ENCODE assay signal across 23 mouse cellular contexts in the genomic region with DNA sequence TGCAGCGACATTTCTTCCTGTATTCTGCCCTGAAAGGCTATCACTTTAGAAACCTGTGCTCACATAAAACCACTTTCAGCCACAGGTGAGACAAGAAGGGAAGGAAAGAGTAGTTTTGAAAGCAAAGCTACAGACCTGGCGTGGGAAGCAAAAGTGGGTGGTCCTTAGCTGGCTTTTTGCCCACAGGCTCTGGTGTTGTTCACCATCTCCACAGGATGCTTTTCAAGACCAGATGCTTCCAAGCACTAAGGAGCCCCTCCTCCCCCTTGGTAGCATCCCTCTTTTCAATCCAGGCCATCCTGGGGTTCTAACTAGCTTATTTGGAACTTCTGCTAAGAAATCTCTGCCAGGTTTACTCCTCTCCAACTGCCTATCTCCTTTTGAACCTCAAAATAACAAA.
DNase-seq lines count a peak whose midpoint lies in the region; ATAC-seq and TF ChIP-seq lines count a peak whose summit lies in the region.
"Had no signal": no experiment of that assay in that cellular context is flagged by ENCODE, and none has a peak within 500 bp of the region (broad histone marks: within the 10 kb centered on the region; RNA-seq: fewer than 3 reads in every experiment).

No protein-coding gene starts in this region.

- no peak overlapping the region for H3K4me3 ChIP-seq in forebrain, embryonic 14.5 days (ENCODE audit: low read depth, low read length)
- no peak overlapping the region for H3K4me3 ChIP-seq in forebrain, postnatal 0 days (ENCODE audit: low read depth, low read length)
- no peak overlapping the region for H3K4me3 ChIP-seq in kidney, embryonic 16.5 days (ENCODE audit: low read length)
- H3K4me3 ChIP-seq: forebrain, embryonic 10.5 days; forebrain, embryonic 13.5 days; heart, embryonic 12.5 days; heart, embryonic 15.5 days; hindbrain, embryonic 10.5 days; hindbrain, embryonic 13.5 days had no signal

- H3K27ac ChIP-seq in forebrain, embryonic 14.5 days (ENCODE audit: low read depth, low read length), result no peak overlapping the region
- H3K27ac ChIP-seq in forebrain, postnatal 0 days (ENCODE audit: low read depth, low read length), result no peak overlapping the region
- H3K27ac ChIP-seq in kidney, embryonic 16.5 days (ENCODE audit: low read length), result 0 out of 2 replicates have a peak overlapping the region, but pooled peaks have one; percentile 10
- H3K27ac ChIP-seq: forebrain, embryonic 10.5 days; forebrain, embryonic 13.5 days; heart, embryonic 15.5 days; hindbrain, embryonic 10.5 days; hindbrain, embryonic 13.5 days had no signal

- no peak for ATAC-seq in forebrain, embryonic 14.5 days
- no peak for ATAC-seq in forebrain, postnatal 0 days
- ATAC-seq in kidney, embryonic 16.5 days (ENCODE audit: low FRiP score, low TSS enrichment), result no peak
- no peak for ATAC-seq in CD4-positive, CD25-positive, alpha-beta regulatory T cell, adult 4 months
- ATAC-seq: forebrain, embryonic 13.5 days; intestine, postnatal 0 days; Patski had no signal

- no peak overlapping the region for H3K9ac ChIP-seq in forebrain, embryonic 14.5 days (ENCODE audit: low read length)
- no peak overlapping the region for H3K9ac ChIP-seq in forebrain, postnatal 0 days
- no peak overlapping the region for H3K9ac ChIP-seq in kidney, embryonic 16.5 days (replicated peaks; ENCODE audit: low read length)
- H3K9ac ChIP-seq: forebrain, embryonic 13.5 days; heart, embryonic 12.5 days; heart, embryonic 15.5 days; hindbrain, embryonic 13.5 days had no signal

- 46% methylated on average over 2 of the region's 2 CpGs for WGBS in forebrain, embryonic 14.5 days
- 55% methylated on average over 2 of the region's 2 CpGs for WGBS in forebrain, postnatal 0 days
- 62% methylated on average over 2 of the region's 2 CpGs for WGBS in kidney, embryonic 16.5 days

- no peaks in the 10 kb centered on the region for H3K36me3 ChIP-seq in forebrain, embryonic 14.5 days (ENCODE audit: control insufficient read depth, insufficient read depth, low read length)
- H3K36me3 ChIP-seq in forebrain, postnatal 0 days (ENCODE audit: insufficient read depth), result no peaks in the 10 kb centered on the region
- no peaks in the 10 kb centered on the region for H3K36me3 ChIP-seq in kidney, embryonic 16.5 days (ENCODE audit: insufficient read depth, low read length)
- H3K36me3 ChIP-seq: forebrain, embryonic 10.5 days; heart, embryonic 12.5 days; heart, embryonic 15.5 days; hindbrain, embryonic 10.5 days; hindbrain, embryonic 13.5 days had no signal

- no peak overlapping the region for H3K4me2 ChIP-seq in forebrain, embryonic 14.5 days (ENCODE audit: low read length)
- no peak overlapping the region for H3K4me2 ChIP-seq in forebrain, postnatal 0 days (ENCODE audit: low read depth)
- H3K4me2 ChIP-seq in kidney, embryonic 16.5 days (replicated peaks; ENCODE audit: low read depth, low read length), result no peak overlapping the region
- H3K4me2 ChIP-seq: forebrain, embryonic 13.5 days; heart, embryonic 12.5 days; heart, embryonic 15.5 days; hindbrain, embryonic 13.5 days had no signal

- no peaks in the 10 kb centered on the region for H3K9me3 ChIP-seq in forebrain, embryonic 14.5 days (replicated peaks; ENCODE audit: control insufficient read depth, low read length)
- no peaks in the 10 kb centered on the region for H3K9me3 ChIP-seq in forebrain, postnatal 0 days (ENCODE audit: low read length)
- H3K9me3 ChIP-seq in kidney, embryonic 16.5 days (ENCODE audit: low read length), result no peaks in the 10 kb centered on the region
- H3K9me3 ChIP-seq: forebrain, embryonic 10.5 days; forebrain, embryonic 13.5 days; heart, embryonic 12.5 days; heart, embryonic 15.5 days; hindbrain, embryonic 10.5 days; hindbrain, embryonic 13.5 days had no signal

- no peaks in the 10 kb centered on the region for H3K27me3 ChIP-seq in forebrain, embryonic 14.5 days (replicated peaks; ENCODE audit: control insufficient read depth, insufficient read depth, low read length)
- H3K27me3 ChIP-seq in forebrain, postnatal 0 days (ENCODE audit: insufficient read depth, low read length), result no peaks in the 10 kb centered on the region
- no peaks in the 10 kb centered on the region for H3K27me3 ChIP-seq in kidney, embryonic 16.5 days (ENCODE audit: insufficient read depth, low read length)
- H3K27me3 ChIP-seq: heart, embryonic 12.5 days; heart, embryonic 15.5 days; hindbrain, embryonic 13.5 days had no signal

- no peak for TF ChIP-seq CTCF in forebrain, postnatal 0 days (IDR thresholded peaks at IDR 0.05; ENCODE audit: low read depth)

- H3K4me1 ChIP-seq in forebrain, embryonic 14.5 days (ENCODE audit: control insufficient read depth, insufficient read depth, low read length), result peaks cover 4% of the 10 kb centered on the region; the same call in 1 of the 2 replicates
- peaks cover 7% of the 10 kb centered on the region; the same call in 1 of the 2 replicates for H3K4me1 ChIP-seq in forebrain, postnatal 0 days (ENCODE audit: insufficient read depth)
- no peaks in the 10 kb centered on the region for H3K4me1 ChIP-seq in kidney, embryonic 16.5 days (ENCODE audit: insufficient read depth, low read length)
- H3K4me1 ChIP-seq: heart, embryonic 12.5 days; heart, embryonic 15.5 days; hindbrain, embryonic 10.5 days; hindbrain, embryonic 13.5 days had no signal

- peak; percentile 52 for DNase-seq in forebrain, embryonic 14.5 days (ENCODE audit: low spot score)
- DNase-seq in forebrain, postnatal 0 days, result no peak
- DNase-seq in kidney, adult 9 months, result no peak
- DNase-seq in ES-CJ7 (ENCODE audit: low read depth, low spot score), result peak; percentile 15
- DNase-seq: adrenal gland, postnatal 10 days; adrenal gland, postnatal 36 days; B cell, adult 2 months; cerebellum, adult 11 months; cerebellum, adult 8-10 months; gastrocnemius, postnatal 25 days; heart, adult 18-20 months; heart, postnatal 10 days; heart, postnatal 36 days had no signal

Comparison
In these comparisons a context has a peak if more than half of its experiments do, and no peak if none do; other contexts are left out.
1. DNase-seq: peak in forebrain, embryonic 14.5 days (single experiment) and ES-CJ7 (single experiment); none in forebrain, postnatal 0 days (single experiment) and kidney, adult 9 months (single experiment).